Comparison of ENCODE assay signal across 12 mouse cellular contexts in the genomic region with DNA sequence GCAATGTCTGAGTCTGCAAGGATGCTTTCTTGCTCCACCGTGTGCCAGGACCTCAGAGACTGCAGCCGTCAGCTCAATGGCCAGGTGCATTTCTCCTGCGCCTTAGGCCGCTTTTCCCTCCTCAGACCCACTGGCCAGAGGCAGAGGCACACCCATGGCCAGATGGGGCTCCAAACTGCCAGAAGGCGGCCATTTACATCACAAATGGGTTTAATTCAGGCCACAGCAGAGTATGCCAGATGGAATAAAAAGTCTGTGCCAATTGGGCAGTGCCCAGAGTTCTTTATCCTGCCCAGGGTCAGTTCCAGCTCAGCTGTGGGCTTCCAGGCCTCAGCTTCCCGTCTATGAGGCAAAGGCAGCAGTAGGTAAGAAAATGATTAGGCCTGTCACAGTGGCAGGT. TPM values are rescaled to one million over a fixed set of nuclear protein-coding genes. Genes with fewer than 3 reads are reported as not detected.
DNase-seq lines count a peak whose midpoint lies in the region; ATAC-seq lines count a peak whose summit lies in the region.
"Had no signal": no experiment of that assay in that cellular context is flagged by ENCODE, and none has a peak within 500 bp of the region (broad histone marks: within the 10 kb centered on the region; RNA-seq: fewer than 3 reads in every experiment).

No protein-coding gene starts in this region.

- peak; percentile 61 for DNase-seq in gastrocnemius, adult 18-20 months (ENCODE audit: low spot score)
- DNase-seq in gastrocnemius, postnatal 4 days (ENCODE audit: low spot score in 2 of 2) = no peak
- DNase-seq in right cerebral cortex, postnatal 10 days (ENCODE audit: low spot score in 2 of 2) = peak; percentile 75 to 80
- no peak for DNase-seq in right cerebral cortex, postnatal 36 days (ENCODE audit: low spot score in 2 of 2)
- peak; percentile 6 for DNase-seq in hindbrain, embryonic 11.5 days (ENCODE audit: low spot score)
- DNase-seq in right cerebral cortex, postnatal 14 days = peak; percentile 33
- no peak for DNase-seq in heart, embryonic 10.5 days (ENCODE audit: low spot score)
- no peak for DNase-seq in heart, adult 18-20 months
- DNase-seq: lung, postnatal 4 days; thymus, postnatal 25 days had no signal

- no peak for ATAC-seq in hindbrain, embryonic 11.5 days (ENCODE audit: low FRiP score)
- ATAC-seq: CD4-positive, CD25-positive, alpha-beta regulatory T cell, adult 4 months had no signal

- H3K27me3 ChIP-seq in hindbrain, embryonic 11.5 days (ENCODE audit: control insufficient read depth, insufficient read depth, low read length) = no peaks in the 10 kb centered on the region
- H3K27me3 ChIP-seq in heart, embryonic 10.5 days (ENCODE audit: insufficient read depth, poor library complexity, severe bottlenecking) = no peaks in the 10 kb centered on the region
- H3K27me3 ChIP-seq: kidney, embryonic 15.5 days had no signal

- H3K4me1 ChIP-seq in hindbrain, embryonic 11.5 days (replicated peaks; ENCODE audit: control insufficient read depth, insufficient read depth, low read length) = no peaks in the 10 kb centered on the region
- no peaks in the 10 kb centered on the region; the same call in 1 of the 2 replicates for H3K4me1 ChIP-seq in heart, embryonic 10.5 days
- H3K4me1 ChIP-seq: kidney, embryonic 15.5 days had no signal

- H3K4me2 ChIP-seq in hindbrain, embryonic 11.5 days (replicated peaks; ENCODE audit: low read depth, low read length) = no peak overlapping the region
- H3K4me2 ChIP-seq: kidney, embryonic 15.5 days had no signal

- no peak overlapping the region for H3K27ac ChIP-seq in hindbrain, embryonic 11.5 days (ENCODE audit: low read depth, low read length)
- no peak overlapping the region for H3K27ac ChIP-seq in heart, embryonic 10.5 days
- H3K27ac ChIP-seq: kidney, embryonic 15.5 days had no signal

- H3K9ac ChIP-seq in hindbrain, embryonic 11.5 days (ENCODE audit: low read depth, low read length) = no peak overlapping the region
- H3K9ac ChIP-seq: kidney, embryonic 15.5 days had no signal

- H3K4me3 ChIP-seq in hindbrain, embryonic 11.5 days (ENCODE audit: low read depth, low read length) = no peak overlapping the region
- no peak overlapping the region for H3K4me3 ChIP-seq in heart, embryonic 10.5 days
- H3K4me3 ChIP-seq: kidney, embryonic 15.5 days had no signal

- 0 out of 2 replicates have a peak, but pooled peaks cover 6% of the 10 kb centered on the region for H3K36me3 ChIP-seq in hindbrain, embryonic 11.5 days (ENCODE audit: control insufficient read depth, insufficient read depth, low read length)
- peaks cover 99% of the 10 kb centered on the region for H3K36me3 ChIP-seq in heart, embryonic 10.5 days

- WGBS in hindbrain, embryonic 11.5 days = 77% methylated on average over 6 of the region's 6 CpGs
- 88% methylated on average over 6 of the region's 6 CpGs for WGBS in heart, embryonic 10.5 days

- H3K9me3 ChIP-seq in hindbrain, embryonic 11.5 days (ENCODE audit: control insufficient read depth, low read length) = no peaks in the 10 kb centered on the region
- H3K9me3 ChIP-seq in heart, embryonic 10.5 days = no peaks in the 10 kb centered on the region
- H3K9me3 ChIP-seq: kidney, embryonic 15.5 days had no signal

RNA-seq across cellular contexts. Expression of gene Myh7b, which starts 29.6 kb away (rescaled TPM):
- total RNA-seq in gastrocnemius, adult 18-20 months (2021) = 1 to 10 TPM; 4.5 to 7.3 TPM
- 10 to 100 TPM in 1 of 2 experiments, 1 to 10 TPM in 1; 8.8 to 11.1 TPM for total RNA-seq in gastrocnemius, postnatal 4 days (2021)
- polyA plus RNA-seq in hindbrain, embryonic 11.5 days (2014; fragmentation: Nextera tagmentation; extraction: Ambion mirVana) = 0.46 and 0.52 TPM in 2 replicates
- polyA plus RNA-seq in heart, embryonic 10.5 days (2016; fragmentation: Nextera tagmentation; extraction: Ambion mirVana) = 12.4 and 15.7 TPM in 2 replicates
- total RNA-seq in heart, adult 18-20 months (2021) = 10 to 100 TPM; 23.0 to 30.1 TPM
- polyA plus RNA-seq: CD4-positive, CD25-positive, alpha-beta regulatory T cell, adult 4 months had no signal

RNA-seq across cellular contexts. Expression of gene Gss, which starts 48.0 kb away (rescaled TPM):
- total RNA-seq in gastrocnemius, adult 18-20 months (2021) = 1 to 10 TPM; 5.2 to 6.2 TPM
- total RNA-seq in gastrocnemius, postnatal 4 days (2021) = 10 to 100 TPM; 12.4 to 14.2 TPM
- polyA plus RNA-seq in hindbrain, embryonic 11.5 days (2014; fragmentation: Nextera tagmentation; extraction: Ambion mirVana) = 14.7 and 15.9 TPM in 2 replicates
- 24.2 and 29.1 TPM in 2 replicates for polyA plus RNA-seq in heart, embryonic 10.5 days (2016; fragmentation: Nextera tagmentation; extraction: Ambion mirVana)
- total RNA-seq in heart, adult 18-20 months (2021) = 10 to 100 TPM; 14.4 to 15.6 TPM

RNA-seq across cellular contexts. Expression of gene Trpc4ap, which starts 51.5 kb away (rescaled TPM):
- 10 to 100 TPM; 96.6 to 99.0 TPM for total RNA-seq in gastrocnemius, adult 18-20 months (2021)
- 100 to 1,000 TPM; 104 to 109 TPM for total RNA-seq in gastrocnemius, postnatal 4 days (2021)
- 154 and 157 TPM in 2 replicates for polyA plus RNA-seq in hindbrain, embryonic 11.5 days (2014; fragmentation: Nextera tagmentation; extraction: Ambion mirVana)
- polyA plus RNA-seq in heart, embryonic 10.5 days (2016; fragmentation: Nextera tagmentation; extraction: Ambion mirVana) = 101 and 107 TPM in 2 replicates
- 10 to 100 TPM; 89.4 to 90.2 TPM for total RNA-seq in heart, adult 18-20 months (2021)

Comparison
In these comparisons a context has a peak if more than half of its experiments do, and no peak if none do; other contexts are left out.
1. DNase-seq: peak in gastrocnemius, adult 18-20 months (single experiment), right cerebral cortex, postnatal 10 days (2 of 2), hindbrain, embryonic 11.5 days (single experiment) and right cerebral cortex, postnatal 14 days (single experiment); none in gastrocnemius, postnatal 4 days (0 of 2), right cerebral cortex, postnatal 36 days (0 of 2), heart, embryonic 10.5 days (single experiment) and heart, adult 18-20 months (0 of 2).